22 mouse cellular contexts compared by ENCODE assay signal in the genomic region with DNA sequence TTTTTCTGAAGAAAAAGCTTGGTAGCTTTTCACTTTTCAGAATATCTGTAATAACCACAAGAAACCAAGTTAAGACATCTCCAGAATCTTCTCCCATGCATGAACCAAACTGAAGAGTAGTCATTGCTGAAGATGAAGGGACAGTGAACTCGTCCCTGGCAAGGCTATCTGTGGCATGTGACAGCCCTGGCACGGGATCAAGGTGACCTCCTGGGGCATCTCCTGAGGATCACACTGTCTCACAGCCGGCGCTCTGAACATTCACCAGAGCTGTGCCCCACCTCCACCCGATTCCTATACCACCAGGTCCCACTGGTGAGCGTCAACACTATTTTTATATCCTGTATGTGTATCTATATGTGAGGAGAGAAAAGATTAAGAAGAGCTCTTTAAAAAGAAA. TPM values are rescaled to one million over a fixed set of nuclear protein-coding genes. Genes with fewer than 3 reads are reported as not detected.
DNase-seq lines count a peak whose midpoint lies in the region; ATAC-seq and TF ChIP-seq lines count a peak whose summit lies in the region.
"Had no signal": no experiment of that assay in that cellular context is flagged by ENCODE, and none has a peak within 500 bp of the region (broad histone marks: within the 10 kb centered on the region; RNA-seq: fewer than 3 reads in every experiment).

No protein-coding gene starts in this region.

- DNase-seq in cerebellum, postnatal 10 days, result peak; percentile 24 to 46
- no peak for DNase-seq in cerebellum, adult 9-10 months
- DNase-seq in kidney, adult 2 months, result peak; percentile 94
- peak; percentile 42 for DNase-seq in adrenal gland, postnatal 14 days
- peak; percentile 73 for DNase-seq in kidney, postnatal 10 days
- DNase-seq in T-cell, adult 2 months (ENCODE audit: low spot score), result no peak
- DNase-seq: heart, postnatal 14 days; liver, postnatal 0 days; retina, postnatal 1 day had no signal

- no peaks in the 10 kb centered on the region; the same call in none of the 2 replicates for H3K36me3 ChIP-seq in kidney, adult 2 months (ENCODE audit: control insufficient read depth, insufficient read depth, low read length)
- H3K36me3 ChIP-seq in kidney, embryonic 16.5 days (ENCODE audit: insufficient read depth, low read length), result peaks cover 15% of the 10 kb centered on the region
- H3K36me3 ChIP-seq in forebrain, embryonic 12.5 days (replicated peaks), result no peaks in the 10 kb centered on the region
- H3K36me3 ChIP-seq: embryonic facial prominence, embryonic 12.5 days; hindbrain, embryonic 12.5 days; limb, embryonic 15.5 days had no signal

- no peaks in the 10 kb centered on the region for H3K27me3 ChIP-seq in kidney, adult 2 months (replicated peaks; ENCODE audit: control insufficient read depth, insufficient read depth, low read length)
- no peaks in the 10 kb centered on the region for H3K27me3 ChIP-seq in kidney, embryonic 16.5 days (ENCODE audit: insufficient read depth, low read length)
- no peaks in the 10 kb centered on the region for H3K27me3 ChIP-seq in forebrain, embryonic 12.5 days
- H3K27me3 ChIP-seq: CH12.LX; embryonic facial prominence, embryonic 12.5 days; heart, embryonic 12.5 days; hindbrain, embryonic 12.5 days had no signal

- no peak overlapping the region for H3K27ac ChIP-seq in kidney, adult 2 months (ENCODE audit: insufficient read depth, low read depth, low read length)
- H3K27ac ChIP-seq in kidney, embryonic 16.5 days (ENCODE audit: low read length), result no peak overlapping the region
- H3K27ac ChIP-seq in forebrain, embryonic 12.5 days, result no peak overlapping the region
- H3K27ac ChIP-seq: embryonic facial prominence, embryonic 12.5 days; hindbrain, embryonic 12.5 days; limb, embryonic 15.5 days; stomach, postnatal 0 days had no signal

- no peak overlapping the region for H3K4me3 ChIP-seq in kidney, adult 2 months (ENCODE audit: insufficient read depth, low read depth, low read length)
- H3K4me3 ChIP-seq in kidney, embryonic 16.5 days (ENCODE audit: low read length), result no peak overlapping the region
- no peak overlapping the region for H3K4me3 ChIP-seq in forebrain, embryonic 12.5 days (replicated peaks)
- H3K4me3 ChIP-seq: embryonic facial prominence, embryonic 12.5 days; erythroblast, embryonic 14.5 days; heart, embryonic 12.5 days; hindbrain, embryonic 12.5 days; limb, embryonic 15.5 days had no signal

- no peaks in the 10 kb centered on the region for H3K9me3 ChIP-seq in kidney, embryonic 16.5 days (ENCODE audit: low read length)
- no peaks in the 10 kb centered on the region for H3K9me3 ChIP-seq in forebrain, embryonic 12.5 days
- H3K9me3 ChIP-seq: embryonic facial prominence, embryonic 12.5 days; heart, embryonic 12.5 days; hindbrain, embryonic 12.5 days; limb, embryonic 15.5 days had no signal

- WGBS in kidney, adult 2 months, result 53% methylated on average over 6 of the region's 6 CpGs
- 83% methylated on average over 6 of the region's 6 CpGs for WGBS in kidney, embryonic 16.5 days
- WGBS in forebrain, embryonic 12.5 days, result 86% methylated on average over 6 of the region's 6 CpGs

- H3K9ac ChIP-seq in kidney, embryonic 16.5 days (replicated peaks; ENCODE audit: low read length), result no peak overlapping the region
- no peak overlapping the region for H3K9ac ChIP-seq in forebrain, embryonic 12.5 days
- H3K9ac ChIP-seq: embryonic facial prominence, embryonic 12.5 days; heart, embryonic 12.5 days; hindbrain, embryonic 12.5 days; limb, embryonic 15.5 days; liver, postnatal 0 days had no signal

- no peak for TF ChIP-seq POLR2A in kidney, adult 2 months (IDR thresholded peaks at IDR 0.05; ENCODE audit: low read depth, low read length)

- H3K4me1 ChIP-seq in kidney, adult 2 months (ENCODE audit: control insufficient read depth, insufficient read depth, low read length), result peaks cover 12% of the 10 kb centered on the region; the same call in 1 of the 2 replicates
- no peaks in the 10 kb centered on the region for H3K4me1 ChIP-seq in kidney, embryonic 16.5 days (ENCODE audit: insufficient read depth, low read length)
- no peaks in the 10 kb centered on the region for H3K4me1 ChIP-seq in forebrain, embryonic 12.5 days
- H3K4me1 ChIP-seq: embryonic facial prominence, embryonic 12.5 days; heart, embryonic 12.5 days; hindbrain, embryonic 12.5 days; limb, embryonic 15.5 days had no signal

- H3K4me2 ChIP-seq in kidney, embryonic 16.5 days (replicated peaks; ENCODE audit: low read depth, low read length), result no peak overlapping the region
- H3K4me2 ChIP-seq in forebrain, embryonic 12.5 days, result no peak overlapping the region
- H3K4me2 ChIP-seq: embryonic facial prominence, embryonic 12.5 days; heart, embryonic 12.5 days; hindbrain, embryonic 12.5 days; limb, embryonic 15.5 days had no signal

- TF ChIP-seq CTCF in kidney, adult 2 months (conservative IDR thresholded peaks at IDR 0.05; ENCODE audit: insufficient read depth, insufficient read length, low read depth, low read length), result no peak

- ATAC-seq in kidney, embryonic 16.5 days (ENCODE audit: low FRiP score, low TSS enrichment), result no peak
- ATAC-seq in forebrain, embryonic 12.5 days (ENCODE audit: low FRiP score), result no peak
- ATAC-seq: forebrain, embryonic 14.5 days; inflammation-experienced regulatory T-cells, adult 6 months; liver, postnatal 0 days had no signal

RNA-seq across cellular contexts. Expression of gene Npnt, which starts 47.9 kb away (rescaled TPM):
- polyA plus RNA-seq in kidney, adult 2 months (2012; rRNA removed), result 119 and 132 TPM in 2 replicates
- polyA plus RNA-seq in kidney, embryonic 16.5 days (2015; fragmentation: Nextera tagmentation; extraction: Ambion mirVana), result 191 and 197 TPM in 2 replicates
- total RNA-seq in adrenal gland, postnatal 14 days (2021), result 21.2 and 25.8 TPM in 2 replicates
- polyA plus RNA-seq in forebrain, embryonic 12.5 days (2016; fragmentation: Nextera tagmentation; extraction: Ambion mirVana), result 4.3 and 5.0 TPM in 2 replicates
- total RNA-seq: megakaryocyte-erythroid progenitor cell, adult 5-6 weeks; MEL had no signal
- polyA plus RNA-seq: erythroblast, embryonic 14.5 days had no signal

Comparison
In these comparisons a context has a peak if more than half of its experiments do, and no peak if none do; other contexts are left out.
1. DNase-seq: peak in cerebellum, postnatal 10 days (2 of 2), kidney, adult 2 months (single experiment), adrenal gland, postnatal 14 days (single experiment) and kidney, postnatal 10 days (single experiment); none in cerebellum, adult 9-10 months (single experiment) and T-cell, adult 2 months (single experiment).
2. RNA of gene Npnt, which starts 47.9 kb away (polyA plus RNA-seq): 191 to 197 TPM in kidney, embryonic 16.5 days and 119 to 132 TPM in kidney, adult 2 months; 4.3 to 5.0 TPM in forebrain, embryonic 12.5 days; every median in the first group is over 10 times any median in the second.